Mouse (Mus musculus): ENCODE measurements at regions not wholly inside any gene's neighbourhood (a gene's known extent, or its start where the extent isn't known, plus 50 kb on each side); places are given as distances from the start of the nearest gene placed in this dataset.

DNA sequence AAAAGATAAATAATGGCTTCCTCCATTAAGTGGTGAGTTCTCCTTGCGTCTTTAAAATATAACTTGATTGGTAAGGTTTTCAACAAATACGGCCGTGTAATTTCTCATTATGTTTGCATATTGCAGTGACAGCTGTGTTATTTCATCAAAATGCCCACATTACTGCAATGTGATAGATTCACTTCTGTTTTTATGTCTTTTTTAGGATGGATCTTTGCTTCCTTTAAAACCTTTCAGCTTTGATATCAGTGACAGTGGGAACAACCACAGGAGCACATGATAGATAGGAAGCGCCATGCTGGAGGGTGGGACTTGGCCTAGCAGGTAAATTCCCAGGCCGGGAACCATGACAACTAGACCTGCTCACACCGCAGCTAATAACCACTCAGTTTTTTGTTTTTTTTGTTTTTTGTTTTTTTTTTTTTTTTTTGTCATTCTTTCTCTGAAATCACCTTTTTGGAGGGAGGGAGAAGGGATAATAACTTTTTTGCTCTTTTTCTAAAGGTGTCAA lies 259.3 kb downstream of the Dact1 start:
- Histone ChIP-seq H3K27ac (replicated peaks) (no peak overlapping the region), H3K9ac (no peak overlapping the region), H3K36me3 (no peaks in the 10 kb centered on the region), H3K4me3 (no peak overlapping the region), H3K27me3 (no peaks in the 10 kb centered on the region), H3K4me2 (no peak overlapping the region), H3K4me1 (replicated peaks) (peaks cover 56% of the 10 kb centered on the region), H3K9me3 (no peaks in the 10 kb centered on the region)
- ATAC-seq (ENCODE audit: low read depth): no peak
- WGBS: 69% methylated on average over 6 of the region's 6 CpGs

DNA sequence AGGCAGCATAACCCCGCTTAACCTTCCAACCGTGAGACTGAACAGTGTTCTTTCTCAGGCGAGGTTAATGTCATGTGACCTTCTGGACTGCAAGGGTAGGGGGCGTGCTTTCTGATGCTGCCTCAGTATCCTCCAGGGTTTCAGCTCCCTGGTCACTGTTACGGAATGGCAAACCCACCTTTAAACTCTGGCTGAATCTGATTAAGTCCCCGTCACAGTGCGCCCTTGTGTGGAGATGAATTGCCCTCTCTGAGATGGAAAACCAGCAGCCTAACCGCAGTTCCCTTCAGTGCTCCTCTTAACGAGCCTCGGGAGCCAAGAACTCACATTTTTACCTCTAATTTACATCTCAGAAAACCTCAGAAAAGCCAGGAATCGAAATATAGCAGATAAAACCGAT lies 260.0 kb downstream of the Dact1 start:
- Histone ChIP-seq H3K4me3 (no peak overlapping the region), H3K27me3 (no peaks in the 10 kb centered on the region), H3K9me3 (no peaks in the 10 kb centered on the region), H3K36me3 (no peaks in the 10 kb centered on the region), H3K4me2 (no peak overlapping the region), H3K27ac (replicated peaks) (peak overlapping the region; percentile 39; the same call in 1 of the 2 replicates), H3K9ac (no peak overlapping the region), H3K4me1 (replicated peaks) (peaks cover 63% of the 10 kb centered on the region)
- WGBS: 24% methylated on average over 12 of the region's 12 CpGs
- no peak for ATAC-seq (ENCODE audit: low read depth)

DNA sequence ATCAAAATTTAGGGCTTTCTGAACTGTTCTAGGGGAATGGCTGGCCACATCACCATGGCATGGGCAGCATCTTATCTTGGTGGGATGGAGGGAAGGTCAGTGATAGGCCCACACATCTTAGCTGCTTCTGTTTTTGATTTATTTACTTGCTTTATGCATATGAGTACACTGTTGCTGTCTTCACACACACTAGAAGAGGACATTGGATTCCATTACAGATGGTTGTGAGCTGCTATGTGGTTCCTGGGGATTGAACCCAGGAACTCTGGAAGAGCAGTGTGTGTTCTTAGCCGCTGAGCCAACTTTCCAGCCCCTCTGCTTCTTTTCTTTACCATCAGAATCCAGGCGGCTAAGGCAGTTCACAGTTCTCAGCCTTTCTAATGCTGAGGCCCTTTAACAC lies 260.4 kb downstream of the Dact1 start:
- peaks cover 68% of the 10 kb centered on the region for H3K4me1 ChIP-seq (replicated peaks)
- peak overlapping the region; percentile 39; the same call in 1 of the 2 replicates for H3K27ac ChIP-seq (replicated peaks)
- 74% methylated on average over 2 of the region's 2 CpGs for WGBS
- H3K27me3 ChIP-seq: no peaks in the 10 kb centered on the region
- no peaks in the 10 kb centered on the region for H3K9me3 ChIP-seq
- ATAC-seq (ENCODE audit: low read depth): no peak
- H3K9ac ChIP-seq: no peak overlapping the region
- H3K36me3 ChIP-seq: no peaks in the 10 kb centered on the region
- H3K4me3 ChIP-seq: no peak overlapping the region
- H3K4me2 ChIP-seq: no peak overlapping the region

DNA sequence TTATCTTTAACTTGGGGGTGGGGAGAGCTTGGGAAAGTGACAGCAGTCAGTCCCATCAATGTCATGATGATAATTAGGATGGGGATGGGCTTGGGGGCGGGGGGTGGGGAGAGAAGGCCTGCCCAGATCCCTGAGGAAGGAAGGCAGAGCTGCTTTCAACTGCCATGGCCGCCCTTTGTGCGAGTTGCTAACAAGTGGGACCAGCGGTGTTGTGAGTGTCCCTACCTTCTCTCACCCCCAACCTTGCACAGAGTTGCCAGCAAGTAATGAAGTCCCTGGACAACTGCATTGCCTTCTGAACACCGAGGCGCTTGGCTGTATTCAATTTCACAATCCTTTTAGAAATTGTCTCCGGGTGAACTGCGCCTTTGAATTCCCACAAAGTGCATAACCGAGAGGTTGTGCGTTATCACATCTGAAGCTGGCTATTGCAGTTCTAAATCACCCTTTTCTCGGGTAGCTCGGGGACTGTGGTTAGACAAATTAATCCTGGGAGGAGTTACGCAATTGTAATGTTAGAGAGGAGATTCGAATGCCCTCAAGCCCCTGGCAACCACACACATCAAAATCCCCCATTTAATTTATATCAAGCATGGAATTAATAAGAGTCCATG lies 257.9 kb upstream of the Daam1 start:
- ATAC-seq (ENCODE audit: low read depth): peak; percentile 40; the same call in 1 of the 2 replicates
- WGBS: 26% methylated on average over 14 of the region's 14 CpGs
- no peaks in the 10 kb centered on the region for H3K9me3 ChIP-seq
- no peaks in the 10 kb centered on the region for H3K27me3 ChIP-seq
- no peak overlapping the region for H3K4me3 ChIP-seq
- H3K27ac ChIP-seq (replicated peaks): peak overlapping the region; percentile 70
- H3K36me3 ChIP-seq: no peaks in the 10 kb centered on the region
- no peak overlapping the region for H3K9ac ChIP-seq
- H3K4me1 ChIP-seq (replicated peaks): peaks cover 70% of the 10 kb centered on the region
- H3K4me2 ChIP-seq: no peak overlapping the region

DNA sequence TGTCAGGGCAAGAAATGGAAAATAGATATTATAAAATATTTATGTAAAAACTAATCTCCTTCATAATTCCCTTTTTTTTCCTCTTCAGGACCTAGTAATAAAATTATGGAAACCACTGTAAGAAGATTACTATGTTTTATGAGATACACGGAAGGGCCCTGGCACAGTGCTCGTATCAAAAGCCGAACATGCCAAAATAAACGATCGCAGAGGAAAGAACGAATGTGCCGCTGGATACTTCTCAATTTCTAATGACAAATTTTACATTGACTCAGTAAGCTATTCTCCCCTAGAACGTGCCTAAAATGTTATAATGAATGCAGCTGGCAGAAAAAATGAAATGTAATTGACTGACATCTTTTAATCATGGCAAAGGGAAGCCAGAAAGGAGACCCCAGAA lies 257.4 kb upstream of the Daam1 start:
- H3K4me1 ChIP-seq (replicated peaks): peaks cover 71% of the 10 kb centered on the region
- WGBS: 58% methylated on average over 8 of the region's 8 CpGs
- no peaks in the 10 kb centered on the region for H3K9me3 ChIP-seq
- peak overlapping the region; percentile 72 for H3K27ac ChIP-seq (replicated peaks)
- H3K9ac ChIP-seq: no peak overlapping the region
- no peak overlapping the region for H3K4me2 ChIP-seq
- H3K36me3 ChIP-seq: no peaks in the 10 kb centered on the region
- H3K4me3 ChIP-seq: no peak overlapping the region
- H3K27me3 ChIP-seq: no peaks in the 10 kb centered on the region
- ATAC-seq (ENCODE audit: low read depth): no peak

DNA sequence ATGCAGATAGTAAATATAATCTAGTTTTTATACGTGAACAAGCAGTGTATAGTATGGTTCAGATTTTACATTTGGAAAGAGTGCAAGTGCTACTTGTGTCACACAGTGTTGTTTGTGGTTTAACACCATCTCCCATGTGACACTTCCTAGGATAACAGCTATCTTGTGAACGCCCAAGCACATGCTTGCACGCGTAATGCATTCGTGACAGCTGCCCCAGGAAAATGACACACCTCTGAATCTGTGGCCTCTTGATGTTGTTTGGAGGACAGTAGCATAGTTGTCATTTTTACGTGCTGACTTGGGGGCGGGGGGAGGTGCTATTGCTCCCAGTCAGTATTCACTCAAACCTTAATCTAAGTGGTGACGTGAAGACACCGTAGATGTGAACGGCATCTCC lies 256.2 kb upstream of the Daam1 start:
- WGBS: 88% methylated on average over 10 of the region's 10 CpGs
- Histone ChIP-seq H3K27me3 (no peaks in the 10 kb centered on the region), H3K4me1 (replicated peaks) (peaks cover 70% of the 10 kb centered on the region)

DNA sequence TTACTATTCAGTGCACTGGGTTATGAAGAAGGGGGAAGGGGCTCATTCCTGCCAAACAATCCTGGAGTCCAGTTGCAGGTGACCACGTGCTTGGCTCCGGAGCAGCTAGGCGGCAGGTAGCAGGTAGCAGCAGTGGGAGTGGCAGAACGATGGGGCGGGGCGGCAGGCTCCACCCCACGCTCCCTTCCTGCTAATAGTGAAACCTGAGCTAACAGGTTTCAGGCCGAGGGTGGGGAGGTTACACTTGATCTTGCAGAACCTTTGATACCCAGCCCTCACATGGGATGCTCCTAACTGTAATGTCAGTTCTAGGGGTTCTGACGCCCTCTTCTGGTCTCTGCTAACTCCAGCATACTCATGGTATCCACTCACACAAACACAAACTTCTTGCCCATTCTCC lies 253.5 kb upstream of the Daam1 start:
- ATAC-seq (ENCODE audit: low read depth): 0 out of 2 replicates have a peak, but pooled peaks have one; percentile 2
- Histone ChIP-seq H3K4me2 (peak overlapping the region; percentile 45), H3K36me3 (no peaks in the 10 kb centered on the region), H3K4me3 (no peak overlapping the region; the same call in 1 of the 2 replicates), H3K9me3 (no peaks in the 10 kb centered on the region), H3K9ac (no peak overlapping the region), H3K27me3 (no peaks in the 10 kb centered on the region), H3K4me1 (replicated peaks) (peaks cover 74% of the 10 kb centered on the region), H3K27ac (replicated peaks) (peak overlapping the region; percentile 68)
- WGBS: 6% methylated on average over 9 of the region's 9 CpGs

More for the DNA sequence above, 256.2 kb upstream of the Daam1 start:
- no peak overlapping the region for H3K4me3 ChIP-seq
- no peaks in the 10 kb centered on the region for H3K36me3 ChIP-seq
- no peak overlapping the region for H3K9ac ChIP-seq
- H3K27ac ChIP-seq (replicated peaks): no peak overlapping the region
- ATAC-seq (ENCODE audit: low read depth): no peak
- no peak overlapping the region for H3K4me2 ChIP-seq
- H3K9me3 ChIP-seq: no peaks in the 10 kb centered on the region

DNA sequence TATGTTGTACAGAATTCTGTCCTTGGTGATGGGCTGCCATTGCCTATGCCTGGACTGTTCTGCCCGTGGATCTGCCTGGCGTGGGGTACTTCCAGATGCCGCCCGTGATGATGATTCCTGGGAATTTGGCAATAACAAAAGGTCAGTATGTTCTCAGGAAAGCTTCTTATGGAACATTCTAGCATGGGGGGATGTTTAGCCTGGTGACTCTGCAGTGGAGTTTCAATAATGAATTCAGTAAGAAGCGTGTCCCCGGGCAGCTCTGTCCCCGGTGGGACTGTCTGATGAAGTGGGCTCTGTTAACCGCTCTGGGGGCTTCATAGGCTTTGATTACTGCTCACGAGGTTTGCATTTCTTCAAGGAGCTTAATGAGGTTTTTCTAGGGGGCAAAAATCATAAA lies 252.9 kb upstream of the Daam1 start:
- no peaks in the 10 kb centered on the region for H3K36me3 ChIP-seq
- 0 out of 2 replicates have a peak, but pooled peaks have one; percentile 6 for ATAC-seq (ENCODE audit: low read depth)
- no peak overlapping the region for H3K4me3 ChIP-seq
- H3K4me1 ChIP-seq (replicated peaks): peaks cover 67% of the 10 kb centered on the region
- no peaks in the 10 kb centered on the region for H3K27me3 ChIP-seq
- no peak overlapping the region for H3K4me2 ChIP-seq
- 37% methylated on average over 9 of the region's 9 CpGs for WGBS
- no peak overlapping the region for H3K9ac ChIP-seq
- H3K27ac ChIP-seq (replicated peaks): peak overlapping the region; percentile 68
- H3K9me3 ChIP-seq: no peaks in the 10 kb centered on the region

DNA sequence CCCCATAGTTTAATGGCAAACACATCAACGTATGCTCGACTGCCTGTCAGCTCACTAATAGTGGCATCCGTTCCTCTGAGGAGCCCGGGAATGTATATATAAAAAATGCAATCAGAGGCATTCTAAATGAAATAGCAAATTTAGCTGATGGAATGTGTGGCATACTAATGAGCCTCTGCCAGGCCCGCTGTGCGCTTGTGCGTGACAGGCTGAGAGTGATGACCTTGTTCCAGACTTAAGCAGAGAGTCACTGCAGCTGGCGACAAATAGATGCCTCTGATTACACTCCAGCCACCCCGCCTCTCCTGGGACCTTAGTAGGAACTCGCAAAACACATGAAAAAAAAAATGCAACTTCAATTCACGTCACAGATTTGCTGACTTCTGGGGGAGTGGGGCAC lies 252.0 kb upstream of the Daam1 start:
- Histone ChIP-seq H3K9ac (no peak overlapping the region), H3K4me3 (no peak overlapping the region), H3K4me2 (no peak overlapping the region), H3K36me3 (no peaks in the 10 kb centered on the region), H3K4me1 (replicated peaks) (peaks cover 58% of the 10 kb centered on the region), H3K27ac (replicated peaks) (peak overlapping the region; percentile 64), H3K27me3 (no peaks in the 10 kb centered on the region), H3K9me3 (no peaks in the 10 kb centered on the region)
- peak; percentile 75 for ATAC-seq (ENCODE audit: low read depth)
- WGBS: 20% methylated on average over 11 of the region's 11 CpGs

DNA sequence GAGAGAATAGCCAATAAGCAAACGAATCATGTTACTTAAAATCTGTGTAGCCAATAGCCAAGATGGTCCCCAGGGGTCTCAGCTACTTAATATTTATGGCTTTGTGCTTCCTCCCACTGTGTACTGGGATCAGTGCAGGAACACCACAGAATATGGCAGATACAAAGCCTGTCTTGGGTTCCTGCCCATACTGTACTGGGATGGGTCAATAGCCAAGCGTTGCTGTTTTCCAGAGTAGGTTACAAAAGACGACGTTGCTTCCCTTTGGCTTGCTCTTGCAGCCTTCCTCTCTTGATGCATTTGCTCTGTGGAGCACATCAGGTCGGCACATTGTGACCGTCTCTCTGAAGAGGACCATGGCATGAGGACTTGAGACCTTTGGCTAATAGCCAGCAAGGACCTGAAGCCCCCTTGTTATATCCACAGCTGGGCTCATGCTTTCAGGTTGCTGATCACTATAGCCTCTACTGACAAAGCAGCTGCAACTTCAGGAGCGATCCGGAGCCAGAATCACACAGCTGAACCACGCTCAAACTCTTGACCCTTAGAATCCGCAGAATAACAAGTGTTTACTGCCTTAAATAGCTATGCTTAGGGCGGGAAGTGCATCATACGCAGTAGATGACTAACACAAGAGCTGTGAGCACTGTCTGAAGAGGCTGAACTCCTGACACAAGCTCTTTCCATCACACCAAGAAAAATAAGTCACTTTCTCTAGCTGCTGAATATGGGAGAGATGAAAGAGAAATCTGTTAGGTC lies 250.2 kb upstream of the Daam1 start:
- peaks cover 46% of the 10 kb centered on the region for H3K4me1 ChIP-seq (replicated peaks)
- H3K4me2 ChIP-seq: no peak overlapping the region
- H3K27ac ChIP-seq (replicated peaks): no peak overlapping the region
- 76% methylated on average over 12 of the region's 12 CpGs for WGBS
- no peak overlapping the region for H3K9ac ChIP-seq
- no peaks in the 10 kb centered on the region for H3K36me3 ChIP-seq
- ATAC-seq (ENCODE audit: low read depth): no peak
- no peak overlapping the region for H3K4me3 ChIP-seq
- H3K27me3 ChIP-seq: no peaks in the 10 kb centered on the region
- H3K9me3 ChIP-seq: no peaks in the 10 kb centered on the region

DNA sequence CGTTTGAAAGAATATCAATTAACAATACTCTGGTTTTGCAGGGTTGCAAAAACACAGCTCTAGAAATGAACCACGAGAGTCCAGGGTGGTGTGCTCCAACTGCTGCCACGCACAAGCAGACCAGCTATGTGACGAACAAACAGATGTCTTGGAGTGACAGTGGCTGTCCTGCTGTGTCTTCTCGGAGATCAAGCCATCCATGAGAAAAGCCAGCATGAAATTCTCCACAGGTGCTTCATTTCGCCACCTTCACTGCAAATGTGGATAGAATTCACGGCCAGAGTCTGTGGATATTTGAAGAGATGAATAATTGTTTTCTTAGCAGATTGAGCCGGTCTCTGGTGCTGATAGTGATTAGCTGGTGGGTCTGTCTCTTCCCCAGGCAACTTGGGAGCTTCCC lies 246.3 kb upstream of the Daam1 start:
- Histone ChIP-seq H3K4me3 (no peak overlapping the region), H3K9me3 (no peaks in the 10 kb centered on the region), H3K36me3 (no peaks in the 10 kb centered on the region), H3K27ac (replicated peaks) (no peak overlapping the region), H3K9ac (no peak overlapping the region), H3K27me3 (no peaks in the 10 kb centered on the region), H3K4me2 (no peak overlapping the region), H3K4me1 (replicated peaks) (peaks cover 17% of the 10 kb centered on the region)
- no peak for ATAC-seq (ENCODE audit: low read depth)
- 69% methylated on average over 8 of the region's 8 CpGs for WGBS

DNA sequence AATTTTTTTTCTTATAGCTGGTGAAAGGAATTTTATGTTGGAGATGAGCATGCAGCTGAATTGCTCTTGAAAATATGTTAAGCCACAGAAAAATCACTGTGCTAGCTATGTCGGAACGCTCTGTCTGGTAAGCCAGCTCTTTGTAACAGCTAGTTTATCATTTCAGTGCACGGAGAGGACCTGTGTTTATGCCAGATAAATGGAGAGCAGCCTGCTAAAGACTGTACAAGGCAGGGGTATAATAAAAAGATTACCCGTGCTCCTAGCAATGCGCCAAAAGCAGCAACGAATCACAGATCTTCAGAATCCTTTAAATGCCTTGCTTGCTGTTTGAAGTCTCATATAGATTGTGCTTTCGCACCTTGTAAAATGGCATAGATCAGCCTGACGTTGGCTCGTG lies 232.2 kb upstream of the Daam1 start:
- no peaks in the 10 kb centered on the region for H3K9me3 ChIP-seq
- peak overlapping the region; percentile 74 for H3K27ac ChIP-seq (replicated peaks)
- no peak overlapping the region for H3K4me2 ChIP-seq
- peaks cover 19% of the 10 kb centered on the region for H3K4me1 ChIP-seq (replicated peaks)
- no peaks in the 10 kb centered on the region for H3K27me3 ChIP-seq
- WGBS: 66% methylated on average over 9 of the region's 9 CpGs
- 0 out of 2 replicates have a peak overlapping the region, but pooled peaks have one; percentile 31 for H3K9ac ChIP-seq
- no peaks in the 10 kb centered on the region for H3K36me3 ChIP-seq
- ATAC-seq (ENCODE audit: low read depth): no peak
- H3K4me3 ChIP-seq: no peak overlapping the region

Measured in neural tube, embryonic 13.5 days (tissue).